Mouse (Mus musculus): ENCODE measurements at regions not wholly inside any gene's neighbourhood (a gene's known extent, or its start where the extent isn't known, plus 50 kb on each side); places are given as distances from the start of the nearest gene placed in this dataset.

- no peak for DNase-seq (ENCODE audit: low read depth)
Observed at GRCm38 (mm10) chr4:150769043-150769442, 84.7 kb upstream of the Errfi1 start.

- no peak for DNase-seq (ENCODE audit: low read depth)
Observed at GRCm38 (mm10) chr4:150758467-150759237, 95.1 kb upstream of the Errfi1 start.

DNA sequence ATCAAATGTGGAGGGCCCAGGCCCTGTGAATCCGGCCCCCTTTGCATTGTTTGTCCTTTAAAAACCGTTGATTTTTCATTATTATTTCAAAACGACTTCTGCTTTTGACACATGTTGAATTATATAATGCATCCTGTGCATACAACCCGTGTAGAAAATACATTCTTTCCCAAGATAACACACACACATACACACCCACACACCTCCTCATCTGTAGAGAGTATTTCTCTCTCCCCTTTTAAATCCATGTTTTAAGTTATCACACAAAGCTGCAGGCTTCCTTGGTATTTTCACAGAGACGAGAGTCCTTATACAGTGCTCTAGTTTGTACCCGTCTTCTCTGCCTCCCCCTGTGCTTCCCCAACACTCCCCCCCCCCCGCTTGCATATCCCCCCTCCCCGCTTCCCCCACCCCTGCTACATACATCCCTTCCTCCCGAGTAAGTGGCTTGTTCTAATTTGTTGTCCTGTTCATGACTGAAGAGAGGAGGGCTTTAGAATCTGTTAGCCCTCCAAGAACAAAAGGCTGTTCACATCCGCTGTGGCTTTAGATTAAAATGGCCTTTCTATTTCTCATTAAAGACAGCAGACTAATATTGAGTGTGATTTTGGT is 95.8 kb upstream of the Errfi1 start:
- DNase-seq (ENCODE audit: low read depth), result no peak

DNA sequence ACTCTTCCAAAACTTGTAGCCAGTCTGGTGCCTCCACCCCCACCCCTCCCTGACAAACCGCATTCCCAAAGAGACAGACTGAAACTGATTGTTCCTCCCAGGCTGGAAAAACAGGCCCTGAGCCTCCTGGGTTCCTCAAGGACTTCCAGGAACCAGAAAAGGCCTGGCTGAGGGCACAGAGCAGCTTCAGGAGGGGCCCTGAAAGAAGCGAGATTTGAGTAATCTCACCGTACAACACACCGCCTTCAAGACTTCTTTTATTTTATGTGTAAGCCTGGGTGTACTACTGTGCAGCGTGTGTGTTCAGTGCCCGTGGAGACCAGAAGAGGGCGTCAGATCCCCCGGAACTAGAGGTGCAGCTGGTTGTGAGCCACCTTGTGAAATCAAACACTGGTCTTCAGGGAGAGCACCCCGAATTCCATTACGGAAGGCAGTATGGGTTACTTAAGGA is 96.4 kb upstream of the Errfi1 start:
- DNase-seq (ENCODE audit: low read depth), result no peak

GRCm38 (mm10) chr4:150755446-150755845 is 98.3 kb upstream of the Errfi1 start:
- DNase-seq (ENCODE audit: low read depth), result no peak

DNA sequence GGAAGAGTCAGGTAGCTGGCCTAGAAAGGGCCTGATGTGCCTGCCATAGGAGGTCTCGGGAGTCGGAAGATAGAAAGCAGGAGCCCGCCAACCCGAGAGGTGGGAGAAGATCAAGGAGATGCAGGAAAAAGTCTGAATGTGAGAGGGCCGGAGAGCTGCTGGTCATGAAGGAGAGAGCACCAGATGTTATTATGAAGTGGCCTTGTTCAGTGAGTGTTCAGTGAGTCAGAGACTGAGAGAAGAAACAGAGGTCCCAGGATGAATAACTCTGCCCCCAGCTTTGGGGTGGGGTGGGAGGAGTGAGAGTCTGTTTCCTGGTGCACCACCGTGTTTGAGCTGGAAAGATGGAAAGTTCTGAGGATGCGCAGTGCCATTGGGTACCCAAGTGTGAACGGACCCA is 100.2 kb upstream of the Slc45a1 start:
- no peak for DNase-seq (ENCODE audit: low read depth)

GRCm38 (mm10) chr4:150750445-150751213 is 98.7 kb upstream of the Slc45a1 start:
- DNase-seq (ENCODE audit: low read depth), result no peak

GRCm38 (mm10) chr4:150749066-150749465 is 97.1 kb upstream of the Slc45a1 start:
- no peak for DNase-seq (ENCODE audit: low read depth)

DNA sequence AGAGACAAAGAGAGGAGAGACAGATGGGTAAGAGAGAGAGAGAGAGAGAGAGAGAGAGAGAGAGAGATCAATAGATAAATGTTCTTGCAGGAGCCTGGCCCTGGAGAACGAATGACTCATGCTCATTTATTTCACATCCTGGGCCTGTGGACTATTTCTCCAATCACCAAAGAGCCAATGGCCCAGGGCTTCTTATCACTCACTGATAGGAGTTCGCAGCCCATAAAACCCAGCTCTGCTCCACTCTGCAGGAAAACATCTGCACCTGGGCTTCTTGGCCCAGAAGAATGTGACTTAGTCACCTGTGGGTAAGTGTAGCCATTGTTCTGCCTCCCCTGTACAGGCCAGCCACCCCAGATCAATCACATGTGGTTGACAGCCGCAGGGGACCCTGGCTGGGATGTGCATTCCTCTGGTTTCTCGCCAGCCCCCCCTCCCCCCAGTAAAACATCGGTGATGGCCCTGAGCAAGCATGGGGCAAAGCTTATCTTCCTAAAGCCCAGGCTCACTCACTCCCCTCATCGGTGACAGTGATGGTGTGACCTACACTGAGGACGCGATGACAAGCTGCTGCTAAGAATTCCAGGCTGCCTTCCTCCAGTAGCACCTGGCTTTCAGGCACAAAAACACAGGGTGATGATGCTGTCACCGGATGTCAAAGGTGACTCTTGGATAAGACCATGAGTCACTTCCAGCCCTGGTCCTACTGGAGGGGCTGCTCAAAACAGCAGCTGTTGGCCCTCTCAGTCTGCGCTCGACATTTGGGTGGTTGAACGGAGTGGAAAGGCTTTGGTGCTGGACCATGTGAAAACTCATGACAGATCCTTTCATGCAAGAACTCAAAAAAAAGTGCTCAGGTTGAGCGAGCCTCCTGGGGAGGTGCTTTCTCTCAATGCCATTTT is 96.4 kb upstream of the Slc45a1 start:
- peak; percentile 31 for DNase-seq (ENCODE audit: low read depth)

DNA sequence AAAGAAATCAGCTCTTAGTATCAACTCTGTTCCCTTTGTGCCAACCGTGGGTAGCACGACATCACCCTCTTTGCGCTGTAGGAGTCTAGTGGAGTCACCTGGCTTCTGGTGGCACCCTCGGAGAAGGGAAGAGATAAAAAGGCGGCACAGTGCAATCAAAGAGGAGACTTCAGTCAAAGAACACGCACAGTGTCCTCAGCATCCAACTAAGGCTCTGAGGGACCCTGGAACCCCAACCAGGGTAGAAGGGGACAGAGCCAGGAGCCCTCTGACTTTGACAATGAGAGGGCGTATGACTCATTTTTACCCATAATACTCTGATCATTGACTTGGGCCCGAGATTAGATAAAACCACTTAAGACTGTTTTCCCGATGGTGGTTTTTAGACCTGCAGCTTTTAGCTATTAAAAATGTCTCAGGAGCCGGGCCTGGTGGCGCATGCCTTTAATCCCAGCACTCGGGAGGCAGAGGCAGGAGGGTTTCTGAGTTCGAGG is 94.5 kb upstream of the Slc45a1 start:
- no peak for DNase-seq (ENCODE audit: low read depth)

DNA sequence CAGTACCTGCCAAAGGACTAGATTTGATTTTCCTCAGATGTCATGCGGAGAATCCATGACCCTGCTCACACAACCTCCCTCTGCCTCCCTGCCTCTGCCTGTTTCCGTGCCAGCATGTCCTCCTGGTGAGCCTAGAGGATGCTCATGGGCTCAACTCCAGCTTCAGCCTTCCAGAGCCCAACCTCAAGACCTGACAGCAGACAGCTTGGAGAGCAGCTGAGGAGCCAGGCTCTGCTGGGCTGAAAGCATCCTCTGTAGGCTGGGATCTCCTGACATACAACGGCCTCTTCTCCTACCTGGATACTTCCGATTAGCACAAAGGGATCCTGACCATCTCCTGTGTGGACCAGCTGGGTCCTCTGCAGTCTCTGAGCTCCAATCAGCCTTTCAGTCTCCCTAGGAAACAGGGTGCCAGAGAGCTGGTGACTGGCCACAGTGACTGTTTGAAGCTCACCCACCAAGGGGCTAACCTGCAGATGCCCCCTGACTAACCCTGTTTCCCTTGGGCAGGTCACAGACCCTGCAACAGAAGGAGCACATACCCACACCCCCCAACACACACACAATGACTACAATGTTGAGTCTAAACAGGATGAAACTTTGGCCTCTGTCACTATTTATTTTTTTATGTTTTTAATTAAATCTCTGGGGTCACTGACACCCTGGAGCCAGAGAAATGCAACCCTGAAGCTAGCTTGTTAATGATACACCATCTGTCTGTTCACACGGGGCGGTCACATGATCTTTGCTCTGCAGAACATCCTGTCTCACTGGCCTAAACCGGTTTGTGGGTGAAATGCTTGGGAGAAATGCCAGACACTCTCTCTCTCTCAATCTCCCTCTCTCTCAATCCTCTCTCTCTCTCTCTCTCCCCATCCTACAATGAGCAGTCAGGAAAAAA is 93.8 kb upstream of the Slc45a1 start:
- peak; percentile 62 for DNase-seq (ENCODE audit: low read depth)

GRCm38 (mm10) chr4:150743508-150743907 is 91.5 kb upstream of the Slc45a1 start:
- DNase-seq (ENCODE audit: low read depth), result no peak

DNA sequence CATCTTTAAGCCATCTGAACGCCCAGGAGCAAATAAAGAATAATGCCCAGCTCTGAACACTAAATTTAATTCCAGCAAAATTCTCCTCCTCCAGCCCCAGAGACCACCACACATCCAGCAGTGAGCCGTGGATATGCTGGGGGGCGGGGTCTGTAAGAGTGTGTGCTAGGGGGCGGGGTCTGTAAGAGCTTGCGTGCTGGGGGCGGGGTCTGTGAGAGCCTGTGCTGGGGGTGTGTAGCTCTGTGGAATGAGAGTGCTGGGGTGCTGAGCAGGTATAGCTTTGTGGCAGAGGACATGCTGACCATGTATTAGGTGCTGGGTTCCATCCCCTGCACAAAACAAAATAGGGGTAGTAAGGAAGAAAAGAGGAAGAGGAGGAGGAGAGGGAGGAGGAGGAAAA is 91.1 kb upstream of the Slc45a1 start:
- DNase-seq (ENCODE audit: low read depth), result no peak

DNA sequence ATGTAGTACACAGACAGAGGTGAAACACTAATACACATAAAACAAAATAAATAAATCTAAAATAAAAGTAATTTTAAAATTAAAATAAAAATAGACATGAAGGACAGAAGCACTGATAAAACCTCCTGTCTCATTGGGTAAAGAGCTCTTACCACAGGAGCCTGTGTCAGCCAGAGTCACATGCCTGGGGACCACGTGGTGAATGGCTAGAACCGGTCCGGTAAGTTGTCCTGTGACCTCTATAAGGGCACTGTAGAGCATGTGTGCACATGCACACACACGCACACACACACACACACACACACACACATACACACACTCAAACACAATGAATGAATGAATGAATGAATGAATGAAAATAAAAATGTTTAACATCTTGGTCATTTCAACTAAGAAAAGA is 89.8 kb upstream of the Slc45a1 start:
- no peak for DNase-seq (ENCODE audit: low read depth)

DNA sequence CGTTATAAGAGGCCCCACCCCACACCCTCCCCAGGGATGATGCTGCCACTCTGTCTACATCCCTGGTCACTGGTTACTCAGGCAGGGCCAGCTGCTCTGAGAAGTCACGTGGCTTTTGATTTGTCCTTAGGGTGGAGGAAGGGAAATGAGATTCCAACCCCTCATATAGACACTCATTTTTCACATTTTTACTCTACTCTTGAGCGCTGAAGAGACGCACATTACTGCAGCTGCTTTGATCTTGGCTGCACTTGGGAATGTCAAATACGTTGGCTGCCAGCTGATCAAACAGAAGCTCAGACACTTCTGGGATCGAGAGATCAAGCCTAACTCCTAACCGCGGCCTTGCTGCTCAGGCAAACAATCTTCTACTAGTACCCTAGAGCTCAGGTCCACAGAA is 88.2 kb upstream of the Slc45a1 start:
- no peak for DNase-seq (ENCODE audit: low read depth)

- no peak for DNase-seq (ENCODE audit: low read depth)
Observed at GRCm38 (mm10) chr4:150738736-150739135, 86.8 kb upstream of the Slc45a1 start.

DNA sequence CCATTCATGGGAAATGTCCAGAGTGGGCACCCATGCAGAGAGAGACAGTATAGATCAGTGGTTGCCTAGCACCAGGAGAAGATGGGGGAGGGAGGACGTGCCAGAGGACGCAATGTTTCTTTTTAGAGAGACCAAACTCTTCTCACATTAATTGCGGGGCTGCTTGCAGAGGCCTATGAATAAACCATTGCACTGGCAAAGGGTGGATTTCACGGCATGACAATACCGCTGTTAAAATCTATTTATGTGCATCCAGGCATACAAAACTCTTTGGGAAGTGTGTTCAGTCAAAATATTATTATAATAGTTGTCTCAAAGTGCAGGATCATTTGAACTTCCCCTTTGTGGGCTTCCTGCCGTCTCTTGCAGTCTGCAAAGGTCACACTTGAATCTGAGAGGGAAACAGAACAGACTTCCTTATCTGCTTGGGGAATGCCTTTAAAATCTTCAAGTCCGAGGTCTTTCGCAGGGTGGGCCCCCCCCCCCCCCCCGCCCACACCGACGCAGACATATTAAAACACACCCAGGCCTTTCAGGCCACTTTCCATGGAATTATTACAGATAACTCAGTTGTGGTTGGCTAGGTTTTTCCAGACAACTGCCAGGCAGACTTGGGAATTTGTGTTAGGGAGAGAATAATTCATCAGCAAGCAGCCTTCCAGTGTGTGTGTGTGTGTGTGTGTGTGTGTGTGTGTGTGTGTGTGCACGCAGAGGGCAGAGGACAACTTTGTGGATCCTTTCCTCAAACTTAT is 78.3 kb upstream of the Slc45a1 start:
- no peak for DNase-seq (ENCODE audit: low read depth)

GRCm38 (mm10) chr4:150726539-150726938 is 74.6 kb upstream of the Slc45a1 start:
- no peak for DNase-seq (ENCODE audit: low read depth)

- DNase-seq (ENCODE audit: low read depth), result no peak
Observed at GRCm38 (mm10) chr4:150726136-150726480, 74.1 kb upstream of the Slc45a1 start.

Data from gonadal fat pad, adult 2 months (tissue).